In genomic region chr14:123837662-123838061, GRCm38 (mm10) we compare ENCODE assay signal across 20 mouse cellular contexts.
DNase-seq lines count a peak whose midpoint lies in the region; ATAC-seq and TF ChIP-seq lines count a peak whose summit lies in the region.
"Had no signal": no experiment of that assay in that cellular context is flagged by ENCODE, and none has a peak within 500 bp of the region (broad histone marks: within the 10 kb centered on the region; RNA-seq: fewer than 3 reads in every experiment).

No protein-coding gene starts in this region.

- ATAC-seq in frontal cortex, adult (ENCODE audit: low TSS enrichment): peak; percentile 69
- ATAC-seq in forebrain, postnatal 0 days: peak; percentile 75

- no peaks in the 10 kb centered on the region for H3K36me3 ChIP-seq in forebrain, postnatal 0 days (ENCODE audit: insufficient read depth)
- H3K36me3 ChIP-seq: embryonic facial prominence, embryonic 10.5 days; hindbrain, embryonic 13.5 days; limb, embryonic 12.5 days; liver, embryonic 13.5 days; midbrain, embryonic 10.5 days had no signal

- no peak for TF ChIP-seq CTCF in forebrain, postnatal 0 days (IDR thresholded peaks at IDR 0.05; ENCODE audit: low read depth)

- no peaks in the 10 kb centered on the region for H3K9me3 ChIP-seq in forebrain, postnatal 0 days (ENCODE audit: low read length)
- H3K9me3 ChIP-seq: embryonic facial prominence, embryonic 10.5 days; hindbrain, embryonic 13.5 days; limb, embryonic 12.5 days; liver, embryonic 13.5 days; midbrain, embryonic 10.5 days had no signal

- no peak overlapping the region for H3K9ac ChIP-seq in forebrain, postnatal 0 days
- H3K9ac ChIP-seq: hindbrain, embryonic 13.5 days; limb, embryonic 12.5 days; liver, embryonic 13.5 days; lung, embryonic 14.5 days had no signal

- H3K4me2 ChIP-seq in forebrain, postnatal 0 days (ENCODE audit: low read depth): no peak overlapping the region
- H3K4me2 ChIP-seq: heart, embryonic 11.5 days; hindbrain, embryonic 13.5 days; limb, embryonic 12.5 days; liver, embryonic 13.5 days; lung, embryonic 14.5 days had no signal

- DNase-seq in frontal cortex, postnatal 10 days (ENCODE audit: low spot score in 2 of 2): no peak
- DNase-seq in brain, embryonic 18.5 days (ENCODE audit: low read depth, low spot score): peak; percentile 39
- DNase-seq in cerebellum, adult 9-10 months: peak; percentile 38
- DNase-seq in forebrain, postnatal 0 days: peak; percentile 44
- DNase-seq in embryo, embryonic 11 days: no peak
- no peak for DNase-seq in adrenal gland, adult 8-10 months
- DNase-seq: heart, postnatal 14 days; kidney, adult 9 months; kidney, postnatal 25 days; liver, embryonic 13.5 days; lung, embryonic 14.5 days; lung, postnatal 36 days; retina, postnatal 1 day; thymus, postnatal 14 days had no signal

- H3K4me3 ChIP-seq in forebrain, postnatal 0 days (ENCODE audit: low read depth, low read length): no peak overlapping the region
- H3K4me3 ChIP-seq: embryonic facial prominence, embryonic 10.5 days; hindbrain, embryonic 13.5 days; limb, embryonic 12.5 days; liver, embryonic 13.5 days; midbrain, embryonic 10.5 days had no signal

- no peaks in the 10 kb centered on the region for H3K4me1 ChIP-seq in forebrain, postnatal 0 days (ENCODE audit: insufficient read depth)
- H3K4me1 ChIP-seq: embryonic facial prominence, embryonic 10.5 days; hindbrain, embryonic 13.5 days; limb, embryonic 12.5 days; liver, embryonic 13.5 days; midbrain, embryonic 10.5 days had no signal

- no peak overlapping the region for H3K27ac ChIP-seq in forebrain, postnatal 0 days (ENCODE audit: low read depth, low read length)
- H3K27ac ChIP-seq: embryonic facial prominence, embryonic 10.5 days; hindbrain, embryonic 13.5 days; limb, embryonic 12.5 days; liver, embryonic 13.5 days; midbrain, embryonic 10.5 days had no signal

- 63% methylated on average over 5 of the region's 5 CpGs for WGBS in forebrain, postnatal 0 days

- H3K27me3 ChIP-seq in forebrain, postnatal 0 days (ENCODE audit: insufficient read depth, low read length): no peaks in the 10 kb centered on the region
- H3K27me3 ChIP-seq: hindbrain, embryonic 13.5 days; limb, embryonic 12.5 days; liver, embryonic 13.5 days had no signal

Comparison
In these comparisons a context has a peak if more than half of its experiments do, and no peak if none do; other contexts are left out.
1. DNase-seq: peak in brain, embryonic 18.5 days (single experiment), cerebellum, adult 9-10 months (single experiment) and forebrain, postnatal 0 days (single experiment); none in frontal cortex, postnatal 10 days (0 of 2), embryo, embryonic 11 days (single experiment) and adrenal gland, adult 8-10 months (single experiment).